Mouse (Mus musculus) cerebellum, adult 11-12 months (tissue): ENCODE measurements around the gene Siglecf.
"Not testable (repeated sequence)": the region's sequence is repeated elsewhere in the genome, so short reads cannot be mapped to it uniquely, and the experiment has no call there.

Source experiments
- DNase-seq: peaks from one replicate; pipeline ENCODE4 v3.0.0; 2022

Siglecf gene

DNA sequence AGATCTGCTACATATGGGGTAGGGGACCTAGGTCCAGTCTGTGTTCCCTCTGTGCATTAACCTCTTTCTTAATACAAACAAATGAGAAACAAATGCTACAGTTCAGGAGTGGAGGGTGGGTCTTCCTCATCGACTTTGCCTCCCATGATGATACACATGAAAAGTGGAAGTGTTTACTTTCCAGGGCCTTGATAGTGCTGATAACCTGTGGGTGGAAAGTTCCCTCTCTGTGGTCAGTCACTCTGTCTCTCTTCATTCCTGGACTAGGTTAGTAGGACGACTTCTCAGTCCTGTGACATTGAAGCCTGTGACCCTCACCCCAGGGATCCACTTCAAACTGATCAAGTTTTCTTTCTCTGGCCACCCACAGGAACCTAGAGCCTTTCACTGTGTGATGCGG, at the start of gene Siglecf:
Siglecf (plus strand) TSS at position 188 of the 400 bp plus-strand sequence.
- no peak for DNase-seq

DNA sequence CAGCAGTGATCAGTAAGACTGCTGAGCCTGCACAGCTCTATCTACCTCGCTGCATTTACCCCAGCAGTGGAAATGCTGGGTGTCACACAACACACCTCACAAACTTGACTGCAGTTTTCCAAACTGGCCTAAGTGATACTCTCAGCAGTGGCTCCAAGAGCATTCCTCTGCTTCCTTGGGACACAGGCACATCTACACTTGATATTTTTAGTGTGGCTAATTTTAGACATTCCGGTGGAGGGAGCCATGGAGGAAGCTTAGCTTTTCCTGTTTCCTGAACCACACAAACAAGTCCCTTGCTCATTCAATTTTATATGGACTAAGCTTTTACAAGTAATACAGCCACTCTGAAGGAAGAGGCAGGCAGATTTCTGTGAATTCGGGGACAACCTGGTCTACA, 45.9 kb upstream of the Siglecf start:
- DNase-seq: no peak

GRCm38 (mm10) chr7:43309069-43309468, 42.1 kb upstream of the Siglecf start:
- DNase-seq: no peak

- DNase-seq: peak; percentile 10
Observed at GRCm38 (mm10) chr7:43311632-43312031, 39.5 kb upstream of the Siglecf start.

DNA sequence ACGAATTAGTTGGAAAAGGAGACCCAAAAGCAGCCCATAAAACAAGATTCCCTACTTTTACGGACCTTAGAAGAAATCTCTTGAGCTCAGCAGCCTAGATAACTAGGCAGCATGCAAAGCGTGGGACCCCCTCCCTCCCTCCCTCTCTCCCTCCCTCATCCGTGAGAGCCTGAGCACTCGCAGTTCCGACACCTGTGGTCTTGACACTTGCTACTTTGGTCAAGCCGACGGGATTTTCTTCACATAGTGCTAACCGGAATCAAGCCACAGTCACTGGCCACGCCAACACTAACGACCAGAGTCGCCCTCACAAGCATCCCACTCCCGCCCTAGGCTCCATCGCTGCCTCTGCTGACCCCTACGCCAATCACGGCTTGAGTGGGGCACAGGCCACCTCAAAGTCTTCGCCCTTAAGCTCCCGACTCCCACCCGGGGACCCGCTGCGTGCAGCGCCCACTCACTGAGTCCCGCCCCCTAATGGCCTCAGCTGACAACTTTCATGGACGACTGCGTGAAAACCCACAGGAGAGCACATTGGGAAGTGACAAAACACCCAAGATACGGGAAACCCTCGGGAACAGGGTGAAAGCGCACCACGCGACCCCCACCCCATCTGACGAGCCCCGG, 38.6 kb upstream of the Siglecf start:
- no peak for DNase-seq

DNA sequence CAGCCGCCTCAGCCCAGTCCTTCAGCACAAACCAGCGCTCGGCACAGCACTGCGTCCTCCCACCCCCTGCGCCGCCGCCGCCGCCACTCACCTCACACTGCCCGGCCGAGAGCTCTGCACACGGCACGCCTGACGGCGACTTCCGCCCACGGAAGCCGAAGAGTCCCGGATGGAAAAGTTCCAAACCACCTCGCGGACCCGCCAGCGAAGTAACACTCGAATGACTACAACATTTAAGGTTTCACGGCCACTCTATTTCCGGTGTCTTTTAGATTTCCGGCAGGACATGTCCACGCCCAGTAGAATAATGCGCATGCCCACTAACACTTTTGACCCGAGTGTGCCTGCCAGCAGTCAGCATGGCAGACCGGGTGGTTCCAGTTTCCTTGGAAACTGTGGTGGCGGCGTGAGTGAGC, 38.1 kb upstream of the Siglecf start, which contains the start of gene Zfp715:
Zfp715 (minus strand) TSS at position 282 of the 416 bp plus-strand sequence.
- peak; percentile 92 for DNase-seq

GRCm38 (mm10) chr7:43326223-43326780, 24.8 kb upstream of the Siglecf start:
- no peak for DNase-seq

GRCm38 (mm10) chr7:43328101-43328500, 23.0 kb upstream of the Siglecf start:
- no peak for DNase-seq

DNA sequence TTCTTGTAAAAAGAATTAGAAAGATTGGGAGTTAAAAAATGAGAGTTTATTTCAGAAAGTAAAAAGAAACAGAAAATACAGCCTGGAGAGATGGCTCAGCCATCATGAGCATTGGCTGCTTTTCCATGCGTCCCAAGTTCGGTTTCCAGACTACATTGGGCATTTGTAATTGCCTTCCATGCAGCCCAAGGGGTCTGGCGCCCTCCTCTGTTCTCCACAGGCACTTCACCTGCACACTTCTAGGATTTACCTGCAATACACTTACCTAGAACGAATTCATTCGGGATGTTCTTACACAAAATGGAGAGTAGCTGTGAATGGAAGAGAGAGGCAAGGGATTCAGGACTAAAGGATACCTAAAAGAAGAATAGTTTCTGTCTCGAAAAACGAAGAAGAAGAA, 17.9 kb upstream of the Siglecf start:
- peak; percentile 14 for DNase-seq

DNA sequence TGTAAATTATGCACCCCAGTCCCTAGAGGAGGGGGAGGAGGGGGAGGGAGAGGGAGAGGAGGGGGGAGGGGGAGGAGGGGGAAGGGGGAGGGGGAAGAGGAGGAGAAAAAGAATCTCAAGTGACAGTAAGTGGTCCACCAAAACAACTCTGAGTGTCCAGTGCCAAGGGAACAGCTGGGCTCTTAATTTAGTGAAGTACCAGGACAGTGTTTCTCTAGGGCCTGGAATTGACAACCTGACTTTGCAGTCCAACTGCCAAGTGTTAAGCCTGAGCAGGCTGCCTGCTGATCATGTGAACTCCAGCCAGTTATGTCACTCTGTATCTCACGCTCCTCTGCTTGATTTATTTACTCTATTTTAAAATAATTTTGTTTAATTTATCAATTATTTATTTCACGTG, 17.2 kb upstream of the Siglecf start:
- no peak for DNase-seq

- DNase-seq: no peak
Observed at GRCm38 (mm10) chr7:43340771-43341170, 10.4 kb upstream of the Siglecf start.

GRCm38 (mm10) chr7:43343191-43343590, 8.0 kb upstream of the Siglecf start:
- no peak for DNase-seq

- DNase-seq: no peak
Observed at GRCm38 (mm10) chr7:43344020-43344419, 7.1 kb upstream of the Siglecf start.

GRCm38 (mm10) chr7:43344491-43344890, 6.7 kb upstream of the Siglecf start:
- DNase-seq: no peak

DNA sequence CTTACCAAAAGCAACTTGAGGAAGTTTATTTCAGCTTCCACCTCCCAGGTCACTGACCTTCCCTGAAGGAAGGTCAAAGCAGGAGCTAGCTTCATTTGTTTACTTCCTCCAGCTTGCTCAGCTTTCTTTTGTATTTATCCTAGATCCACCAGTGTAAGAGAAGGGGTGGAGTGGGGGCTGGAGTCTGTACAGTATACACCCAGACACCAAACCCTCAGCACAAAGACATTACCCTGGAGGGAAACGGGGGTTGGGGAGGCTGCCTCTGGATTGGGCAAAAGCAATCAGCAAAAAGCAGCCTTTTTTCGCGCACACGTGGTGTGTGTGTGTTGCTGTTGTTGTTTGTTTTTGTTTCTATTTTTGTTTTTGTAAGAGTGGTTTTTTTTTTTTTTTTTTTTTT, 5.0 kb upstream of the Siglecf start:
- no peak for DNase-seq

DNA sequence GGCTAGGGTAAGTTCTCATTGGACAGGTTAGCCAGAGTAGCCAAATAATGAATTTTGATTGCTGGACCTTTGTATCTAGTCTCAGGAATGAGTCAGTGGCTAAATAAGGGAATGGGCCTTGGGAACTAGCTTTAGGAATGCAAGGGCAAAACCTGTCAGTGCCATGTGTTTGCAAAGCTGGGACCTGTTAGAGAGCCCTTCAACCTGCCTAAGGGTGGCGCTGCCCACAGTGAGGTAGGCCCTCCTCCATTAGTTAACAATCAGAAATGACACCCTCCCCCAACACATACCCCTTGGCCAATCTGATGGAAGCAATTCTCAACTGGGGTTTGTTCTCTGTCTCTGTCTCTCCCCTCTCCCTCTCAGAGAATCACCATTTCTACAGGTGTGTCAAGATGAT, 4.6 kb upstream of the Siglecf start:
- no peak for DNase-seq

DNA sequence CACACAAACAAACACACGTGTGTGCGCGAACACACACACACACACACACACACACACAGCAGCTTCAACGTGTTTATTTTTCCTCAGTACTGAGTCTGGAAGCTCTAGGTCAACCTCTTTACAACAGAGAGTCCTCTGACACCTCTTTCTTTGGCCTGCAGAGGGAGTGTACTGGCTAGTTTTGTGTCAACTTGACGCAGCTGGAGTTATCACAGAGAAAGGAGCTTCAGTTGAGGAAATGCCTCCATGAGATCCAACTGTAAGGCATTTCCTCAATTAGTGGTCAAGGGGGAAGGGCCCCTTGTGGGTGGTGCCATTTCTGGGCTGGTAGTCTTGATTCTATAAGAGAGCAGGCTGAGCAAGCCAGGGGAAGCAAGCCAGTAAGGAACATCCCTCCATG, 1.5 kb upstream of the Siglecf start:
- not testable (repeated sequence) for DNase-seq

GRCm38 (mm10) chr7:43353118-43353517, 2.0 kb downstream of the Siglecf start:
- DNase-seq: no peak

DNA sequence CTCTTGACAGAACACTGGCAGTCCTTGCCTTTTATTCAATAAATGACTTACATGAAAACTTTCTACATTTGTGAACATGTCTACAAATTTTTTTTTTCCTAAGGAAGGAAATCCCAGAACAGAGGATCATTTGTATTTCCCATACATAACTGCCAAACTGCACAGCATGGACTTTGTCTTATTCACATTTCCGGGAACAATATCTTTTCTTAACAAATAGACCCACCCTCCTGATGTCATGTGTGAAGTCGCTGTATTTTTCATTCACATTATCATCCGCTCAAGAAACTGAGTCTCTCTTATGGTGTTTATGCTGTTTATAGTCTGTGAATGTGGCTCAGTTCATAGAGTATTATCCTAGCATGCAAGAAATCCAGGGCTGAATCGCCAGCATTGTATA, 2.6 kb downstream of the Siglecf start:
- DNase-seq: no peak

GRCm38 (mm10) chr7:43354893-43355835, 4.0 kb downstream of the Siglecf start:
- DNase-seq: no peak

DNA sequence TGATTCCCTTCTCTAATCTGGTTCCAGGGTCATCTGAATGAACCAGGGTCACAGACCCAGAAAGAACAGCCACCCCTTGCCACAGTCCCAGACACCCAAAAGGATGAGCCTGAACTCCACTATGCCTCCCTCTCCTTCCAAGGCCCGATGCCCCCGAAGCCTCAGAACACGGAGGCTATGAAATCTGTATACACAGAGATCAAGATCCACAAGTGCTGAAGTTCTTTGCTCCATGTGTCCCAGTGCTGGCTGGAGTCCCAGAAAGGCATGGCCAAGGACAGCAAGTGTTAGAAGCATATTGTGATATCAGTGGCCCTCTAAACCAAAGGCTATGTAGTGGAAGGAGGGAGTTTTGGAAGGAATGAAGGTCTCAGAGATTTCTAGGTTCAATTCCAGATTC, 7.4 kb downstream of the Siglecf start:
- no peak for DNase-seq

GRCm38 (mm10) chr7:43361442-43361841, 10.3 kb downstream of the Siglecf start:
- DNase-seq: no peak

DNA sequence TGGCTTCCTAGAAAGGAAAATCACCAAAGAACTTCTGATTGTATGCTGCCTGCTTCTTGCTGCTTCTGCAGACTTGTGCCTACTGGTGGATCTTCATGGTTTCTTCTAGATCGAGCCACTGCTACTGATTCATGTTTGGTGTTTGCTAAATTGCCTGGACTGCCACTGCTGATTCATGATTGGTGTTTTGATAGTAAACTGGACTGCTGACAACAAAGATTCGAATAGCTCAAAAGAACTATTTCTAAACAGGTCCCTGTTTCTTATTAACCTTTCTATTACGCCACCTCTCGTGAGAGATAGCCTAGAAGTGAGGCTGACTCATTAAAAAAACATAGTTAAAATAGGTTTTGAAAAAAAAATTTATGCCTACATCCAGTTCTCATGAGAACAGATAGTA, 10.9 kb downstream of the Siglecf start:
- no peak for DNase-seq

GRCm38 (mm10) chr7:43378226-43378625, 27.1 kb downstream of the Siglecf start:
- DNase-seq: no peak
